Mouse (Mus musculus) neural tube, embryonic 14.5 days (tissue): ENCODE data around the gene Zmym3. TPM values are rescaled to one million over a fixed set of nuclear protein-coding genes. Genes with fewer than 3 reads are reported as not detected.
"Not testable (repeated sequence)": the region's sequence is repeated elsewhere in the genome, so short reads cannot be mapped to it uniquely, and the experiment has no call there.

Experiments used
- ATAC-seq: fragments of 200-750 bp; cut with Nextera tagmentation; 2 replicates; pipeline ENCODE4 v1.8.0; 2017; ENCODE audit warnings: low read depth, mild to moderate bottlenecking, moderate TSS enrichment, moderate library complexity
- H3K27ac ChIP-seq: fragments of 300-500 bp; sonication (generic); 2 replicates; pipeline ENCODE4 v1.5.1; 2014; ENCODE audit warnings: low read depth, mild to moderate bottlenecking, control low read depth, low read length, moderate library complexity, mixed read lengths
- H3K27me3 ChIP-seq: fragments of 300-500 bp; sonication (generic); 2 replicates; pipeline ENCODE4 v1.6.1; 2014; ENCODE audit warnings: low read length; ENCODE audit not compliant: control insufficient read depth, insufficient read depth
- H3K36me3 ChIP-seq: fragments of 300-500 bp; sonication (generic); 2 replicates; pipeline ENCODE4 v1.6.1; 2014; ENCODE audit warnings: low read length, mixed read lengths; ENCODE audit not compliant: control insufficient read depth, insufficient read depth
- H3K4me1 ChIP-seq: fragments of 300-500 bp; sonication (generic); 2 replicates; pipeline ENCODE4 v1.6.1; 2014; ENCODE audit warnings: low read length; ENCODE audit not compliant: control insufficient read depth, insufficient read depth
- H3K4me2 ChIP-seq: fragments of 300-500 bp; sonication (generic); 2 replicates; pipeline ENCODE4 v1.6.1; 2014; ENCODE audit warnings: mild to moderate bottlenecking, low read depth, low read length, control low read depth
- H3K4me3 ChIP-seq: fragments of 300-500 bp; sonication (generic); 2 replicates; pipeline ENCODE4 v1.5.1; 2014; ENCODE audit warnings: low read depth, low read length, control low read depth, mixed read lengths
- H3K9ac ChIP-seq: fragments of 300-500 bp; sonication (generic); replicated peaks from 2 replicates; pipeline ENCODE4 v1.6.1; 2014; ENCODE audit warnings: low read depth, mild to moderate bottlenecking, control low read depth, low read length, mixed read lengths
- H3K9me3 ChIP-seq: fragments of 300-500 bp; sonication (generic); 2 replicates; pipeline ENCODE4 v1.6.1; 2016; ENCODE audit warnings: low read length; ENCODE audit not compliant: control insufficient read depth
- WGBS: fragments of 180-500 bp; shearing (Covaris S2); extraction: QIAGEN DNeasy Blood & Tissue Kit; methylation state at CpG from one replicate; pipeline ENCODE4 v1.1.7; 2014; 5-methylcytosine and 5-hydroxymethylcytosine counted together
- polyA plus RNA-seq: library from polyadenylated mRNA; unstranded; fragments of >200 nt; fragmentation: Nextera tagmentation; extraction: Ambion mirVana; gene quantifications from 2 replicates; pipeline ENCODE4 v1.2.1, GENCODE M21; 2014

The Zmym3 gene
- polyA plus RNA-seq, 1 experiment from 2014 or later, result 66.1 TPM

- H3K9me3 ChIP-seq, result no peaks in the 10 kb centered on the region
- WGBS, result 78% methylated on average over 1 of the region's 1 CpGs
Observed at GRCm38 (mm10) chrX:101379744-101380143, 40.9 kb downstream of the Zmym3 start.

GRCm38 (mm10) chrX:101377076-101377475, 43.6 kb downstream of the Zmym3 start:
- ATAC-seq, result no peak
- Histone ChIP-seq H3K36me3 (no peaks in the 10 kb centered on the region), H3K27ac (no peak overlapping the region), H3K4me1 (no peaks in the 10 kb centered on the region), H3K27me3 (no peaks in the 10 kb centered on the region), H3K9me3 (no peaks in the 10 kb centered on the region), H3K4me3 (no peak overlapping the region), H3K4me2 (no peak overlapping the region), H3K9ac (no peak overlapping the region)
- WGBS, result 64% methylated on average over 4 of the region's 4 CpGs

More at GRCm38 (mm10) chrX:101379744-101380143, 40.9 kb downstream of the Zmym3 start:
- no peaks in the 10 kb centered on the region for H3K4me1 ChIP-seq
- H3K4me2 ChIP-seq, result no peak overlapping the region
- H3K4me3 ChIP-seq, result no peak overlapping the region
- no peaks in the 10 kb centered on the region for H3K27me3 ChIP-seq
- no peak overlapping the region for H3K9ac ChIP-seq
- no peak for ATAC-seq
- no peaks in the 10 kb centered on the region for H3K36me3 ChIP-seq
- H3K27ac ChIP-seq, result no peak overlapping the region

- H3K27ac ChIP-seq, result no peak within 1 kb of the TSS
- no peak for ATAC-seq
- H3K4me1 ChIP-seq, result no peaks in the 10 kb centered on the region
- H3K4me2 ChIP-seq, result no peak within 1 kb of the TSS
- no peaks in the 10 kb centered on the region for H3K9me3 ChIP-seq
- H3K4me3 ChIP-seq, result no peak within 1 kb of the TSS
- H3K36me3 ChIP-seq, result no peaks in the 10 kb centered on the region
- WGBS, result 83% methylated on average over 7 of the region's 7 CpGs
- no peaks in the 10 kb centered on the region for H3K27me3 ChIP-seq
- no peak within 1 kb of the TSS for H3K9ac ChIP-seq
Observed at GRCm38 (mm10) chrX:101376190-101376968, 44.3 kb downstream of the Zmym3 start, which contains the start of gene Gjb1. Gene Gjb1 (plus strand): TSS chrX:101376378.

- Histone ChIP-seq H3K4me2 (no peak overlapping the region), H3K9ac (no peak overlapping the region), H3K27ac (no peak overlapping the region), H3K4me1 (no peaks in the 10 kb centered on the region), H3K27me3 (no peaks in the 10 kb centered on the region), H3K36me3 (no peaks in the 10 kb centered on the region), H3K9me3 (no peaks in the 10 kb centered on the region), H3K4me3 (no peak overlapping the region)
- WGBS, result 57% methylated on average over 5 of the region's 5 CpGs
- no peak for ATAC-seq
Observed at GRCm38 (mm10) chrX:101372946-101373345, 47.7 kb downstream of the Zmym3 start.

GRCm38 (mm10) chrX:101370573-101370972, 50.1 kb downstream of the Zmym3 start:
- 65% methylated on average over 3 of the region's 3 CpGs for WGBS

GRCm38 (mm10) chrX:101369001-101369400, 51.6 kb downstream of the Zmym3 start:
- no peaks in the 10 kb centered on the region for H3K4me1 ChIP-seq
- ATAC-seq, result no peak
- no peak overlapping the region for H3K4me3 ChIP-seq
- 74% methylated on average over 7 of the region's 7 CpGs for WGBS
- H3K27me3 ChIP-seq, result no peaks in the 10 kb centered on the region
- no peaks in the 10 kb centered on the region for H3K36me3 ChIP-seq
- no peak overlapping the region for H3K4me2 ChIP-seq
- no peaks in the 10 kb centered on the region for H3K9me3 ChIP-seq
- no peak overlapping the region for H3K27ac ChIP-seq
- no peak overlapping the region for H3K9ac ChIP-seq

More at GRCm38 (mm10) chrX:101370573-101370972, 50.1 kb downstream of the Zmym3 start:
- no peak for ATAC-seq
- Histone ChIP-seq H3K36me3 (no peaks in the 10 kb centered on the region), H3K4me1 (no peaks in the 10 kb centered on the region), H3K9ac (no peak overlapping the region), H3K27me3 (no peaks in the 10 kb centered on the region), H3K4me3 (no peak overlapping the region), H3K27ac (no peak overlapping the region), H3K9me3 (no peaks in the 10 kb centered on the region), H3K4me2 (no peak overlapping the region)

GRCm38 (mm10) chrX:101358902-101359301, 61.7 kb downstream of the Zmym3 start:
- not testable (repeated sequence) for ATAC-seq, H3K27ac ChIP-seq, H3K9ac ChIP-seq, H3K9me3 ChIP-seq, H3K4me1 ChIP-seq, H3K27me3 ChIP-seq, H3K4me2 ChIP-seq, H3K36me3 ChIP-seq, H3K4me3 ChIP-seq
- WGBS, result 66% methylated on average over 3 of the region's 4 CpGs

Other genes starting within 250 kb of the Zmym3 start
- 36.5 and 39.1 TPM in 2 replicates for gene Snx12, start 198.3 kb downstream of the Zmym3 start, polyA plus RNA-seq
- 0.55 and 0.59 TPM in 2 replicates for gene Foxo4, start 166.3 kb downstream of the Zmym3 start, polyA plus RNA-seq
- gene Gm614, start 156.9 kb downstream of the Zmym3 start, polyA plus RNA-seq, result not detected in 2 replicates
- gene Il2rg, start 152.6 kb downstream of the Zmym3 start, polyA plus RNA-seq, result 2.7 and 5.1 TPM in 2 replicates
- not detected in 2 replicates for gene Gm20489, start 151.8 kb downstream of the Zmym3 start, polyA plus RNA-seq
- 32.0 and 34.2 TPM in 2 replicates for gene Med12, start 146.8 kb downstream of the Zmym3 start, polyA plus RNA-seq
- 91.8 and 121 TPM in 2 replicates for gene Nlgn3, start 121.7 kb downstream of the Zmym3 start, polyA plus RNA-seq
- gene Gjb1, start 44.5 kb downstream of the Zmym3 start, polyA plus RNA-seq, result 1.3 TPM in 2 replicates
- gene Nono, start 8.5 kb upstream of the Zmym3 start, polyA plus RNA-seq, result 237 and 332 TPM in 2 replicates
- gene Itgb1bp2, start 28.2 kb upstream of the Zmym3 start, polyA plus RNA-seq, result 1.9 and 2.1 TPM in 2 replicates
- gene Taf1, start 111.9 kb upstream of the Zmym3 start, polyA plus RNA-seq, result 21.2 and 22.5 TPM in 2 replicates
- gene Ogt, start 219.2 kb upstream of the Zmym3 start, polyA plus RNA-seq, result 273 and 274 TPM in 2 replicates